Mouse (Mus musculus) hindbrain, embryonic 15.5 days (tissue): ENCODE results near the gene Klhl42. TPM values are rescaled to one million over a fixed set of nuclear protein-coding genes. Genes with fewer than 3 reads are reported as not detected.
A peak's percentile ranks its signal among the peaks of the same experiment; 100 is the strongest.

Source experiments
- ATAC-seq: fragments of 200-750 bp; cut with Nextera tagmentation; 2 replicates; pipeline ENCODE4 v1.8.0; 2017; ENCODE audit warnings: low read depth, moderate number of reproducible peaks, moderate TSS enrichment; ENCODE audit not compliant: low FRiP score
- H3K27ac ChIP-seq: fragments of 300-500 bp; sonication (generic); replicated peaks from 2 replicates; pipeline ENCODE4 v1.5.1; 2015; ENCODE audit warnings: mild to moderate bottlenecking, inconsistent platforms
- H3K27me3 ChIP-seq: fragments of 300-500 bp; sonication (generic); 2 replicates; pipeline ENCODE4 v1.6.1; 2015; ENCODE audit warnings: control low read depth, inconsistent platforms
- H3K36me3 ChIP-seq: fragments of 300-500 bp; sonication (generic); 2 replicates; pipeline ENCODE4 v1.6.1; 2015; ENCODE audit warnings: control low read depth, inconsistent platforms
- H3K4me1 ChIP-seq: fragments of 300-500 bp; sonication (generic); replicated peaks from 2 replicates; pipeline ENCODE4 v1.6.1; 2015; ENCODE audit warnings: control low read depth, inconsistent platforms
- H3K4me2 ChIP-seq: fragments of 300-500 bp; sonication (generic); 2 replicates; pipeline ENCODE4 v1.6.1; 2015; ENCODE audit warnings: moderate library complexity, mild to moderate bottlenecking, inconsistent platforms
- H3K4me3 ChIP-seq: fragments of 300-500 bp; sonication (generic); 2 replicates; pipeline ENCODE4 v1.5.1; 2015; ENCODE audit warnings: mild to moderate bottlenecking, inconsistent platforms
- H3K9ac ChIP-seq: fragments of 300-500 bp; sonication (generic); 2 replicates; pipeline ENCODE4 v1.6.1; 2015; ENCODE audit warnings: inconsistent platforms
- H3K9me3 ChIP-seq: fragments of 300-500 bp; sonication (generic); 2 replicates; pipeline ENCODE4 v1.6.1; 2016; ENCODE audit warnings: control low read depth, inconsistent platforms
- WGBS: fragments of 180-500 bp; shearing (Covaris S2); methylation state at CpG from one replicate; pipeline ENCODE4 v1.1.7; 2015; 5-methylcytosine and 5-hydroxymethylcytosine counted together
- polyA plus RNA-seq: library from polyadenylated mRNA; unstranded; fragments of >200 nt; fragmentation: Nextera tagmentation; extraction: Ambion mirVana; gene quantifications from 2 replicates; pipeline ENCODE4 v1.2.1, GENCODE M21; 2015

Klhl42 gene
- polyA plus RNA-seq, 1 experiment from 2014 or later = 7.6 TPM

DNA sequence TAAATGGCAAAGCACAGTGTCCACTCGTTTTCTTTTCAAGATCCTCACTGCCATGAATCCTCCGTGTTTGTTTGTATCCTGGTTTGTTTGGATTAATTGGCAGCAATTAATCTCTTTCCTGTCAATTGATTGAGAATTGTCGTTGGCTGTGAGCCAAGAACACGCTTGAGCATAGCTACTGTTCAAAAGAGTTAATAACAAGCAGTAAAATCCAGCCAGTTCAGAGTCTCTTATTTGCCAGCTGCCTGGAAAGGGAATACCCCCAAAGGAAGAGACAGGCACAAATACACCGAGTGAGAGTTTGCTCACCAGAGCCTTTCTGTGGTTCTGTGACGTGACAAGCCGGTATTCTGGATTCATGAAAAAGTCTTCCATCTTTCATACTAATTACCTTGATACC, 29.1 kb upstream of the Klhl42 start:
- H3K4me2 ChIP-seq = no peak overlapping the region
- no peak overlapping the region for H3K9ac ChIP-seq
- no peak overlapping the region for H3K4me3 ChIP-seq
- no peak overlapping the region for H3K27ac ChIP-seq
- no peaks in the 10 kb centered on the region for H3K27me3 ChIP-seq
- no peak for ATAC-seq
- peaks cover 36% of the 10 kb centered on the region for H3K36me3 ChIP-seq
- no peaks in the 10 kb centered on the region for H3K9me3 ChIP-seq
- 0 out of 2 replicates have a peak, but pooled peaks cover 2% of the 10 kb centered on the region for H3K4me1 ChIP-seq
- 61% methylated on average over 7 of the region's 7 CpGs for WGBS

- Histone ChIP-seq H3K9me3 (no peaks in the 10 kb centered on the region), H3K4me1 (0 out of 2 replicates have a peak, but pooled peaks cover 2% of the 10 kb centered on the region), H3K4me3 (no peak overlapping the region), H3K27ac (no peak overlapping the region), H3K36me3 (peaks cover 42% of the 10 kb centered on the region), H3K27me3 (no peaks in the 10 kb centered on the region), H3K9ac (no peak overlapping the region), H3K4me2 (no peak overlapping the region)
- ATAC-seq = no peak
- 88% methylated on average over 7 of the region's 7 CpGs for WGBS
Observed at GRCm38 (mm10) chr6:147062694-147063093, 28.5 kb upstream of the Klhl42 start.

DNA sequence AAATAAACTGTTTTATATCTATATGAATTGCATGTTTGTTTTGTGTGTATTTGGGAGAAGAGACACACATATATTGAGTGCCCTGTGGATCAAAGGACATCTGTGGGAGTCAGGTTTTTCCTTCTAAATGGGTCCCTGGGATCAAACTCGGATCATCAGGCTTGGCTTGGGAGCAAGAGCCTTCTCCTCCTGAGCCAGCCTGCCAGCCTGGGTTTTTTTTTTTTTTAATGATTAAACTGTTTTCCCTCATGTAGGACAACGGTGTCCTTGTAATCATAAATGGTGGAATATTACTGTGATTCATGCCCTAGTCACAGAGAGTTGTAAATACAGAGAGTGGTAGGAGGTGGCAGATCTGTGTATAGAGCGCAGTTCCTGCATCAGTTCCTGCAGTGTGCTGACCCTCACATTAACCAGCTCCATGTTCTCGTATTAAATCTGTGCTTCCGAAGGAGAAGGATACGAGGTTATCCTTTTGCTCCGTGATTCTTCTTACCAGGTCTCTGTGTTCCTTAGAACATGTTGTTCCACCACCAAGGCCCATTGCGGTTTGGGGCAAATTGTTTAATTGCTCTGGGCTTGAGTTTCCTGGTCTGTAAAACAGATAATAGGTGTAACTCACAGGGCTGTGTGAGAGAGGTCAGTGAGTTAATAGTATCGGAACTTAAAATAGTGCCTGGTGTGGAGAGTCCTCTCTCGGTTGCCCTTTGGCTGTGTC, 26.8 kb upstream of the Klhl42 start:
- Histone ChIP-seq H3K4me2 (no peak overlapping the region), H3K27ac (no peak overlapping the region), H3K27me3 (no peaks in the 10 kb centered on the region), H3K4me3 (no peak overlapping the region), H3K4me1 (0 out of 2 replicates have a peak, but pooled peaks cover 2% of the 10 kb centered on the region), H3K36me3 (peaks cover 39% of the 10 kb centered on the region), H3K9me3 (no peaks in the 10 kb centered on the region), H3K9ac (no peak overlapping the region)
- 92% methylated on average over 10 of the region's 10 CpGs for WGBS
- no peak for ATAC-seq

DNA sequence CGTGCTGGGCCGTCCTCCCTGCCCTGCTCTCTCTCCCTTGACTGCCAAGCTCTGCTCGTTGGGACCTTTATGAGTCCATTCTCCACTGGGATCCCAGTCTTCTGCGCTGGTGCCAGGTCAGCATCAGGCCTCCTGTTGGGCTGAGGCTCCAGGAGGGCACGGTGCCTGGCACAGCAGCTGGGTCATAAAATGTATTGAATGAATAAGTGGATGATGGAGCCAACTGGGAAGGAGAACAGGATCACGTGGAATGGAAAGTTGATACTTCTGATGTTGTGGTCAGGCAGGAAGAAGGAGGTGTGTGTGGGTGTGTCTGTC, 26.3 kb upstream of the Klhl42 start:
- peaks cover 36% of the 10 kb centered on the region for H3K36me3 ChIP-seq

DNA sequence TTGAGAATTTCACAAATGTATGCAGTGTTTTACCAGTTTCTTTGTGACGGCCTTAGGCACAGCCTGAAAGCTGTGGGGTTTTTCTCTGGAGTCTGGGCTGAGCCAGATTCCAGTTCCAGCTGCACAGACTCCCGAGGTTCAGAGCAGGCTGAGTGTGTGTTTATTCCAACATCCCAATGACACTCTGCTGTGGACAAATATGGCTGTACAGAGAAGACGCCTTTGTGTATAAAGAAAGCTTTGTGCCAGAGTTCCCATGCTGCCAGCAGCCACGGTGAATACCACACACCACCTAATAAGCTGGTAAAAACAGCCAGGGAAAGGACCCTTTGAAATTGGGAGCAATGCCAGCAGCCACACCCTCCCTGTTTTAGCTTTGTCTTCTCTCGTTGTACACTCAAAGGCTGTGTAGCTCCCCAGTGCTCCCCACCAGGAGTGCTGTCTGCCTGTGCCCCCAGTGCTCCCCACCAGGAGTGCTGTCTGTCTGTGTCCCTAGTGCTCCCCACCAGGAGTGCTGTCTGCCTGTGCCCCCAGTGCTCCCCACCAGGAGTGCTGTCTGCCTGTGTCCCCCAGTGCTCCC, 15.3 kb upstream of the Klhl42 start:
- H3K4me3 ChIP-seq = no peak overlapping the region
- H3K36me3 ChIP-seq = peaks cover 5% of the 10 kb centered on the region; the same call in 1 of the 2 replicates
- no peak overlapping the region for H3K9ac ChIP-seq
- H3K27ac ChIP-seq = no peak overlapping the region
- no peaks in the 10 kb centered on the region for H3K27me3 ChIP-seq
- ATAC-seq = peak; percentile 23; the same call in 1 of the 2 replicates
- H3K4me1 ChIP-seq = no peaks in the 10 kb centered on the region
- H3K4me2 ChIP-seq = no peak overlapping the region
- no peaks in the 10 kb centered on the region for H3K9me3 ChIP-seq
- 38% methylated on average over 5 of the region's 5 CpGs for WGBS

More for the DNA sequence above, 26.3 kb upstream of the Klhl42 start:
- H3K27ac ChIP-seq = no peak overlapping the region
- no peak overlapping the region for H3K9ac ChIP-seq
- H3K9me3 ChIP-seq = no peaks in the 10 kb centered on the region
- no peaks in the 10 kb centered on the region for H3K27me3 ChIP-seq
- 89% methylated on average over 6 of the region's 6 CpGs for WGBS
- no peak overlapping the region for H3K4me2 ChIP-seq
- 0 out of 2 replicates have a peak, but pooled peaks cover 2% of the 10 kb centered on the region for H3K4me1 ChIP-seq
- no peak for ATAC-seq
- no peak overlapping the region for H3K4me3 ChIP-seq

DNA sequence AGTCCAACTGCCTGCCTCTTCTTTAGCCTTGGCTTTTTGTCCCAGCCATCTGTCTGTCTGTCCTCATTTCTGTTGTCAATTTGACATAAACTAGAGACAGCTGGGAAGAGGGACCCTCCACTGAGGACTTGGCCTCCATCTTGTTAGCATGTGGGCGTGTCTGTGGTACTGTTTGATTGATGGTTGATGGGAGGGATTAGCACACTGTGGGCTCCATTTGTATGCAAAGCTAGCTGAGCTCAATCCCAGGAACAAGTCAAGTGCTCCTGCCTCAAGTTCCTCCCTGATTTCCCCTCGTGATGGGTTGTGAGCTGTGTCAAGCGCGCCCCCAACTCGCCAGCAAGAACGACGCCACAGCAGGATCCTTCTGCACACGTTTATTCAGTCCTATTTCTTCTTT, 14.3 kb upstream of the Klhl42 start:
- ATAC-seq = no peak
- H3K27ac ChIP-seq = no peak overlapping the region
- H3K36me3 ChIP-seq = peaks cover 5% of the 10 kb centered on the region; the same call in 1 of the 2 replicates
- no peak overlapping the region for H3K4me2 ChIP-seq
- H3K9ac ChIP-seq = no peak overlapping the region
- no peaks in the 10 kb centered on the region for H3K4me1 ChIP-seq
- H3K4me3 ChIP-seq = no peak overlapping the region
- H3K9me3 ChIP-seq = no peaks in the 10 kb centered on the region
- H3K27me3 ChIP-seq = no peaks in the 10 kb centered on the region
- WGBS = 79% methylated on average over 8 of the region's 8 CpGs

DNA sequence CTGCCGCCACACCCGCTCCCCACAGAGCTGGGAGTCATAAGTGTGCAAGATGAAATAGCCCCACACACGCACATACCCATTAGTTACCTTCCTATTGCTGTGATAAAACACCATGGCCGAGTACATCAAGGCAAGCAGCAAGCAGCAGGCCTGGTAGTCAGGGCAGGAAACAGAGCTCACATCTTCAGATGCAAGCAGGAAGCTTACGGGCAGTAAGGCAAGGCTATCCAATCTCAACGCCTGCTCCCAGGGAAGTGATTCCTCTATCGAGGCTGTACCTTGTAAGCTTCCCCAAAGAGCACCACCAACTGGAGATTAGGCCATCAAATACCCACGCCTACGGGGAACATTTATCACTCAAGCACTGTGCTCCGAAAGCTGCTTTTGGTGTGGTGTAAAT, 11.3 kb upstream of the Klhl42 start:
- Histone ChIP-seq H3K4me3 (no peak overlapping the region), H3K9ac (no peak overlapping the region), H3K4me2 (no peak overlapping the region), H3K4me1 (no peaks in the 10 kb centered on the region), H3K36me3 (no peaks in the 10 kb centered on the region), H3K9me3 (no peaks in the 10 kb centered on the region), H3K27me3 (no peaks in the 10 kb centered on the region), H3K27ac (no peak overlapping the region)
- no peak for ATAC-seq
- 93% methylated on average over 10 of the region's 10 CpGs for WGBS

- no peak overlapping the region for H3K4me2 ChIP-seq
- H3K36me3 ChIP-seq = no peaks in the 10 kb centered on the region
- H3K9ac ChIP-seq = no peak overlapping the region
- 63% methylated on average over 7 of the region's 7 CpGs for WGBS
- H3K9me3 ChIP-seq = no peaks in the 10 kb centered on the region
- ATAC-seq = no peak
- H3K4me3 ChIP-seq = no peak overlapping the region
- H3K27me3 ChIP-seq = no peaks in the 10 kb centered on the region
- no peak overlapping the region for H3K27ac ChIP-seq
- H3K4me1 ChIP-seq = peaks cover 14% of the 10 kb centered on the region
Observed at GRCm38 (mm10) chr6:147085398-147086040, 5.7 kb upstream of the Klhl42 start.

- WGBS = 5% methylated on average over 20 of the region's 20 CpGs
Observed at GRCm38 (mm10) chr6:147086594-147087225, 4.5 kb upstream of the Klhl42 start, which contains the start of gene Mansc4. Mansc4 (minus strand) TSS chr6:147087032.

DNA sequence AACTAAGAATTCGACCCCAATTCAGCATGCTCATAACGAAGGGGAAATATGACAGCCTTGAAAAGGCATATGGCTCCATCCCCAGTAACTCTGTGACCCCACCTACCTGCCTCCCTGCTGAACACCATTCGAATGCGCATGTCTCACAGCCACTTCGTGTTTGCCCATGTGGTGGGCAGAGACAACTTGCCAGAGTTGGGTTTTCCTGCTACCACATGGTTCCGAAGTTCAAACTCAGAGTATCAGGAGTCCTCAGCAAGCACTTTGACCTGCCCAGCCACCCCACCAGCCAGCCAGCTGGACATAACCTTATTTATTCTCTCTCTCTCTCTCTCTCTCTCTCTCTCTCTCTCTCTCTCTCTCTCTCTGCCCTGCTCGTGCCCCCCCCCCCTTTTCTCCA, 3.4 kb upstream of the Klhl42 start:
- ATAC-seq = no peak
- no peaks in the 10 kb centered on the region for H3K27me3 ChIP-seq
- H3K36me3 ChIP-seq = no peaks in the 10 kb centered on the region
- H3K4me2 ChIP-seq = no peak overlapping the region
- H3K9me3 ChIP-seq = no peaks in the 10 kb centered on the region
- WGBS = 48% methylated on average over 6 of the region's 7 CpGs
- H3K4me1 ChIP-seq = peaks cover 24% of the 10 kb centered on the region
- no peak overlapping the region for H3K4me3 ChIP-seq
- no peak overlapping the region for H3K27ac ChIP-seq
- H3K9ac ChIP-seq = no peak overlapping the region

More at GRCm38 (mm10) chr6:147086594-147087225, 4.5 kb upstream of the Klhl42 start, which contains the start of gene Mansc4:
- Histone ChIP-seq H3K27ac (no peak within 1 kb of the TSS), H3K27me3 (no peaks in the 10 kb centered on the region), H3K4me1 (peaks cover 17% of the 10 kb centered on the region), H3K4me3 (peak within 1 kb of the TSS; percentile 20), H3K9ac (peak within 1 kb of the TSS; percentile 22; the same call in 1 of the 2 replicates), H3K9me3 (no peaks in the 10 kb centered on the region), H3K4me2 (peak within 1 kb of the TSS; percentile 50), H3K36me3 (no peaks in the 10 kb centered on the region)
- no peak for ATAC-seq

GRCm38 (mm10) chr6:147088517-147088916, 2.7 kb upstream of the Klhl42 start:
- Histone ChIP-seq H3K9me3 (no peaks in the 10 kb centered on the region), H3K4me1 (peaks cover 29% of the 10 kb centered on the region), H3K27me3 (no peaks in the 10 kb centered on the region), H3K9ac (no peak overlapping the region), H3K4me2 (no peak overlapping the region), H3K4me3 (no peak overlapping the region), H3K36me3 (no peaks in the 10 kb centered on the region), H3K27ac (no peak overlapping the region)
- WGBS = 83% methylated on average over 3 of the region's 3 CpGs
- ATAC-seq = no peak

DNA sequence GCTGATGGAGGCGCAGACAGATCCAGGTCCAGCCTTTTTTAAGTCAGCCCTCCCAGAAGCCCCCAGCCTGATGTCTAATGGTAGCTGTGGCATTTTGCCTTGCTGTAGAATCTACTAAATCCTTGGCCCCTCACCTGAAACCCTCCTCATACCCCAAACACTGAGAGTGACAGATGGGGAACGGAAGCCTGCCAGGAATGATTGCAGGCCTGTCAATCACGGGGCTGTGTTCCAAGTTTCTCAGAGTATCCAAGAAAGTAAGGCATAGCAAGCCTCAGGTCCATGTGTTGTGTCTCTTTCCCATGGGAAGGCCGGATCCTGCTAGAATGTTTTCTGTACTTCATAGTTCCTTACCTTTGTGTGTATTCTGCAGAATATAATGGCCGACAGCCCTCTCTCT, 988 bp upstream of the Klhl42 start:
- no peaks in the 10 kb centered on the region for H3K36me3 ChIP-seq
- H3K4me1 ChIP-seq = peaks cover 42% of the 10 kb centered on the region
- ATAC-seq = no peak
- 74% methylated on average over 5 of the region's 5 CpGs for WGBS
- H3K4me3 ChIP-seq = peak overlapping the region; percentile 88
- no peak overlapping the region for H3K9ac ChIP-seq
- no peaks in the 10 kb centered on the region for H3K27me3 ChIP-seq
- H3K27ac ChIP-seq = peak overlapping the region; percentile 95
- H3K4me2 ChIP-seq = peak overlapping the region; percentile 97
- no peaks in the 10 kb centered on the region for H3K9me3 ChIP-seq
